Mouse (Mus musculus): Measurements from ENCODE around the gene Egr2.

Egr2 gene

DNA sequence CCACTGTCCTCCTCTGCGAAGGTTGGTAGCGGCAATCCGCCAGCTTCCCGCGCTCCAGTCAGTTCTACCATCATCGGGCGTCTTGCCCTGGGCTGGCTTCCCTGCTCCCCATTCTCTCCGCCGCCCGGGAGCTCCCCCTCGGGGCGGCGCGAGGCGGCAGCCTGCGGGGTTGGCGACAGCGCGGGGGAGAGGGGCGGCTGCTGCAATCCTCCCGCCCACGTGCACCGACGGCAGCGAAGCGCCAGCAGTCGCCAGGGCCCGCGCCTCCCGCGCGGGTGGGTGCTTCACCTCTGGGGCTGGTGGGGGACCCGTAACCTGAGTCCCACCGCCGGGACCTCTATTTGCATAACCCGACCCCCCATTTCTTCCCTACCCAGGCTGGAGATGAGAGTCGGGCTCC is at the start of gene Egr2:
Gene Egr2 (plus strand): TSS at position 220 of the 400 bp plus-strand sequence.
- peak in 1 of 2 experiments; percentile 4 for DNase-seq

DNA sequence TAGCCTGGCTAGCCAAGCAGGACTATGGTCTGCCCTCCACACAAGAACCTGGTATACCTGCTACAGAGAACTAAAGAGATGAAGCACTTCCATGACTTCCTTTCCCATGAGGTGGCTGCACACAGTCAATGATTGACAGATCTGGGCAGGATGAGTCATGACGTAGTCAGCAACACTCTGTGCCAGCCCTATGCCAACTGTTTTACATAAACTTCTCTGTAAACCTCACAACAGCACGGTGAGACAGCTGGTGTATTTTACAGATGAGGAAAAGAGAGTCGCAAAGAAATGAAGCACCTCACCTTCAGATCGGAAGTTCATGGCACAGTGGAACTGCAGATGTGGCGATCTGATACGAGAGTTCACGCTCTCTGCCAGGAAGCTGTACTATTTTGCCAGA is 47.8 kb upstream of the Egr2 start:
- DNase-seq = peak; percentile 34 to 51

DNA sequence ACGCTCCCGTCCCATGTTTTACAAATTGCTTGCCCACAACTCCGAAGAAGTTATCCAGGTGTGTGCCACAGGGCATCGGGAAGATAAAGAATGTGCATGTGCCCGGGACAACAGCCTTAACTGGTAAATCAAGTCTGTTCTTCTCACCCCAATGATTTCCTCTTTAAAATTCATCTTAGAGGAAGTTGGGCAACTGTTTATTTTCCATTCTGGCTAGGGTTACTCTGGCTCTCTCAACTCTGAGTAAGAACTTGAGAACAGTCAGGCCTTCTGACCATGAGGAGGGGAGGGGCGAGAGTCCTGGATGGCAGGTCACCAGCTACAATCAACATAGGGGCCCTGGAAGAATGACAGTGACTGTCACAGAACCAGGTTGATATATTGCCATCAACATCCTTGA is 45.4 kb upstream of the Egr2 start:
- no peak for DNase-seq

DNA sequence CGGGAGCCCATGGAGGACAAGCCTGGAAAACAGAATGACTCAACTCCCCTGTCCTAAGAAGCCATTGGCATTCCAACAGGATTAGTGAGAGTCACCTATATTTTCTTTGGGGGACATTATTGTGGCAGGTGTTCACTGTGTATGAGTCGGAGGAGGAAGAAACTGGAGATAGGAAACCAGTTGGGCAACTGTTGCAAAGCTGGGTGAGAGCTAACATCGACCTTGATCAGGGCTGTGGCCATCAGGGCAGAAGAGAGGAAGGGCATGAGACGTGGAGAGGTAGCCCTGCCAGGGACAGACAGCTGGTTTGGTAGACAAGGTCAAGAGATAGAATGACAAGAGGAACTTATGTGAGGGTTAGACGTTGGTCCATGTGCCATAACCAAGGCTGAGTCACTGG is 44.6 kb upstream of the Egr2 start:
- DNase-seq = no peak

DNA sequence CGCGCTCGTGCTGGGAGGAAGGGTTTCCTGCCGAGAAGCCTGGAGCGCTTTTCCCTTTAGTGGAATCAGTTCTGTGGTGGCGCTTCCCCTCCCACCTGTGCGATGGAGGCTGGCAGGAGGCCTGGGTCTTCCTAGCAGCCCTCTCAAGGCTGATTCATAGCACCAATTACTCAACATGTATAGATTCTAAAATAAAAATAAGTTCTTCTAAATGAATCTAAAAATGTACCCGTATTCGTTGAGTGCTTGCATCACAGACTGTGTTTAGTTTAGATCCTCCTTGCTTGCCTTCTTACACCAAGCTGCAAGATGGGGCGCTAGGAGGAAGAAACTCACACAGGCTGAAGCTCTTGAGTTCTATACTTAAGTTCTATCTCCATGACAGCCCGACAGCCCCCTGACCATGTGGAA is 43.1 kb upstream of the Egr2 start:
- no peak for DNase-seq

DNA sequence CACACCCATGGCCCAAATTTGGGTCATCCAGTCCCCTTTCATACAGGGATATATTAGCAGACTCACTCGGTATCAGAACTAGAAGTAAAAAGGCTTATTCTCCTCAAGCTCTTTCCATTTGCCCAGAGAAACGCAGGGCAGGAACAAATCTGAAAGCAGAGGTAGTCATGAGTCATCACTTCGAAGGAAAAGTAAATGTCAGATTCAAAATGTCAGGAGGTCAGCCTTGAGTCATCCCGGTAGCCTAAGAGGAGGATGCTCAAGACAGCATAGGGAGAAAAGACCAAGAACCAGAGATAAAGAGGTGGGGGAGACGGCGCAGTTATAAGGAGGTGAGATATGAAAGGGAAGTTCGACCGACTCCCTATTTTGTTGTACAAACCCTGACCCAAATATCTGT is 41.7 kb upstream of the Egr2 start:
- DNase-seq = no peak

DNA sequence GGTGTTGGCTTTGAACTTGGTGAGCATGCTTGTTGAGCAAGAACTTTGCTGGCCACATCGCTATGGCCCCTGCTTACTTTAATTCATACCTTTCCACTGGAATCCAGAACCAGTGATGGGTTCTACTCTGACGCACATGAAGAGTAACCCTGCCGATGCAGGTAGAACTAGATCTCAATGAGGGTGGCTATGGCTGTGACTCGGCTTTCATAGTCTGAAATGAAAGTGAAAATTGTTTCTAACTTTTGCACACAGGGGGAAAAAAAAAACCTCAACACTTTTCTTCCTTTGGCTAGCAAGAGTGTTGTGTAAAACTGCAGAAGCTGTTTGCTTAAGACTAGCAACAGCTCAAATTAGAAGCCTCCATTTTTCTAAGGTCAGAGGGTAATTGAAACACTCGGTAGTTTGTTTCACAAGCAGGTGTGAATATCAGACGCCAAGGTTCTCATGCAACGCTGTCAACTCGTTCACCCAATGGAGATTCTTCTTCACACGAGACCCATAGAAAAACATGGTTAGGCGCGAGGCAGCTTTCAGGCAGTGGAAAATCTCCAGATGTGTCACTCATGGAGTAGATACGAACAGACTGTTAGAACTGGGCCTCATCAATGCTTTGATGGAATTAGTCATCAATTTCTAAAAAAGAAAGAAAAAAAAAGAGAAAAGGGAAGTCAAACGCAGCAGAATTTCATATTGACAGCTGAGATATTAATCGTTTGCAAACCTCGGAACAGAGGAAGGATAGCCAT is 38.0 kb upstream of the Egr2 start:
- DNase-seq = no peak

DNA sequence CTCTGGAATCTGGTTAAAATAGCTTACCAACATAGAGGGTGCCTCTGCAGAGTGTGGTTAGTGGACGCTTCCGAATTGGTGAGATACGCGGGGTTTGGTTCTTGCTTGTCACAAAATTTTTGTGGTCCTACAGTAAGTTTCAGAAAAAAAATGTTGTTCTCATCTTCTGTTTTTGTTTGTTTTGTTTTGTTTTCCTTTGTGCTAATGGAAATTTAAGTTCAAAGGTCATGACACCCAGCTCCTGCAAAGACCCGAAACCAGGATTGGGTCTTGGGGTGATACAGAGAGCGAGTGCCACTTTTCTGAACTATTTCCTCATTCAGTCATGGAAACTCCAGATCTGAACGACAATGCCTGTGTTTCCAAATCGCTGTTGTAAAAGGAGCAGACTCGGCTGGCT is 37.3 kb upstream of the Egr2 start:
- no peak for DNase-seq

DNA sequence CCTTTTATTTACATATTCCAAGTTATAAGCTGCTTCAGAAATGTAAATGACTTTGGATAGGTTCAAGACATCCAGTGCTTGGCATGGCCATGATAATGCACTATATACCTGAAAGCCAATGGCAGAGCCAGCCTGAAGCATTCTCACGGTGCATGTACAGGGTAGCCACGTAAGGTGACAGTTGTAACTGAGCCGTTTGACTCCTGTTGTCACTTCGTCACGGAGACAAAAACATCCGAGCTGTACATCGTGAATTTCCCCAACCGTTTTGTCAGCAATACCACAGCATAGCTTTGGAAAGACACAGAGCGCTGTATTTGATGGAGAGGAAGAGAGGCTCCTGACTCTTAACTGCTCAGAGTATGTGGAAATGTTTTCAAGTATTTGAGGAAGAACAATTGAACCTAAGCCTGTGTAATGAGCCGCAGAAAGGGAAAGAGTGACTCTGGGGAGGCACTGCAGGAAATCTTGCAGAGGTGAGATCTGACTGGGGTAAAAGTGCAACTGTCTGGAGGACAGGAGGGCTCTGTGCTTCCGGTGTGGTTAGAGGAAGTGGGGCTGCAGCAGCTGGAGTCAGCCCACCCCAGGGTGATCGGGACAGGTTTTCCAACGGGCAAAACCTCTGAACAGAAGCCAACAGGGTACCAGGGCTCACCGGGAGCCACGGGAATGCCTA is 31.8 kb upstream of the Egr2 start:
- DNase-seq = no peak

DNA sequence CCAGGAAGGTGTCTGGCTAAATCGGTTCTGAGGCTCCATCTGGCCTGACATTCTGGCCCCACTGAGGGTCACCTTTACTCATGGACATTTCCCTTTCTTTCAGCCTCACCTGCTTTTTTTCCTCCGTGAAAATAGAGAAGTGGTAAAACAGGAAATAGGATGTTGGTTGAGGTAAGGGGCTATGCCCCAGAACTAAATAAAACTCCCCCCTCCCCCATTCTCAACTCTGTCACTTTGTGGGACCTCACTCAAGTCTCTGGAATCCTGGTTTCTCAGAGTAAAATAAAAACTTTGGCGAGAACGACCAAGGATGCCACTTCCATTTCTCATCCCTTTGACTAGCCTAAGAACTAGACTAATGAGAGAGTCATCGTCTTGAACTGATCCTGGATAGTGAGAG is 31.2 kb upstream of the Egr2 start:
- DNase-seq = no peak

DNA sequence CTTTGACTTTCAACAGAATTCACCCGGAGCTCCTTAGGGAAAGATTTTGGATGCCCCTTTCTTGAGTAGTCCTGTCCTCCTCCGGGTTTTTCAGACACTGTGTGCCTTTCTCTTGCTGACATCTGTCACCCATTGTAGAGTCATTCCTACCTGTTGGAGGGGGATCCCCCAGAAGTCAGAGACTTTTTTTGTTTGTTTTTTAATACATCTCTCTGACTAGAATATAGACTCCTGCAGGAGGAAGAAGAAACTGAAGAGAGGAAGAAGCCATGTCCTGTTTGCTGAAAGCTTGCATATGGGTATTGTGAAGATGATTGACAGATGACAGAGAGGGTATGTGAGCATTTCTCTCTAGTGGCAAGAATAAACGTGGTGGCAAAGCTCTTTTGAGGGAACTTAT is 30.0 kb upstream of the Egr2 start:
- no peak for DNase-seq

DNA sequence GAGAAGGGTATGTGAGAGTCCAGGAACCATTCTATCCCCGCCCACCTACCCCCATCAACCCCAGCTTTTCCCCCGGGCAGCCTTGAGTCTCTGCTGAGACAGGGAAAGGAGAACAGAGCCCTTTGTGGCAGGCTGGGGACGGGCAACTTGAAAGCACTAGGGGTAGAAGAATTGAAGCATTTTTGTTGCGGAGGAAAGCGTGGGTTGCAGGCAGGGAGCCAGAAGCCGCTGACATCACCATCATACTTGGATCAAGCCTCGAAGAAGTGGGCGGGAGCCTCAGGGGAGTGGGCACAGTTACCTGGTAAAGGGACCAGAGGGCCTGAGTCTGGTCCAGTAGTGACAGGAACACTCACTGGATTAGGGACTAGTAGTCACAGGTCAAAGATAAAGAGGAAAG is 23.1 kb upstream of the Egr2 start:
- no peak for DNase-seq

DNA sequence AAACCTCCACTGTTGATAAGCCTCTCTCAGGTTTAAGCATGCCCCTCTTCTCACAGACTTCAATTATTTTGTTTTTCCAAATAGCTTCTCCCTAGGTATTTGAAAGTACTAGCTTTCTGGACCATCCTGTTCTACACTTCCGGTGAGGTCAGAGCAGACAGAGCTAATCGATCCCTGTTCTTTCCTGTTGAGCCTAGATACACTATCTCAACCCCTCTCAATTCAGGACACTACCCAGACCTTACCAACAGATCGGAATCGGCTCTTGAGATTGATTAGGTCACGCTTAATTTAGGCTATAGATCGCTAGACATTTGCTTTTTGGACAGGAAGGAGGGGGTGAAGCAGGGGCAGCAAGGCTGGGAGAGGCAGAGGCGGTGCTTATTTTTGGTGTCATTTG is 22.4 kb upstream of the Egr2 start:
- DNase-seq = no peak

DNA sequence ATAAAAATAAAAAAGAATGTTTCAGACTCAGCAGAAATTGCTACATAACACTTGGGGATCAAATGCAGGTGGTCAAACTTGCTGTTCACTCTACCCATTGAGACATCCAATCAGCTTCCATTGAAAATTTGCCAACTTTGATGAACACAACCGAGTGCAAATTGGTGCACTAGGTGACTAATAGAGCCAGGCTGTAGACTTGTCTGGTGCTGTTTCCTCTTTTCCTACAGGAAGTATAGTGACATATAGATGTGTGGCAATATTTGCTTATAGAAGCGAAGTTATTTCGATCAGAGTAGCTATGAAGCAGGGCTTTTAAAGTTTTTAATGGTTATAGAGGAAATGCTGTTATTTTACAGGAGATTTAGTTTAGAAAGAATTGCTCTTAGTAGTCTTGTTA is 16.5 kb upstream of the Egr2 start:
- no peak for DNase-seq

DNA sequence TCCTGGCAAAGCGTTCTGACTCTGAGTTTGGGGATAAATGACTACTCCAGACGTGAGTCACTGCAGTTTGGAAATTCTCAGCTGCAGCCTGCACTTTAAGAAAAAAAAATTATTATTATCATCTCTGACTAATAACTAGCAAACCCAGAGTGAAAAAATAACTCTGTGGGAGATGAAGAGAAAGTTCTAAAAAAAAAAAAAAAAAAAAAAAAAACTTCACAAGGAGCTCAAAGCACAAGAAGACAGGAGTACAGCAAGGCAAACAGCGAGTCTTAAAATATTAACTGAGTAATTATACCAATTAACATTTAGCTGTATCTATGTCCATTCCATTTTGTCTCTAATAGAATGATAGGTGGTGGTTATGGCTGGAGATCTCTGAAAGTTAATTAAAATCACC is 11.1 kb upstream of the Egr2 start:
- DNase-seq = no peak

DNA sequence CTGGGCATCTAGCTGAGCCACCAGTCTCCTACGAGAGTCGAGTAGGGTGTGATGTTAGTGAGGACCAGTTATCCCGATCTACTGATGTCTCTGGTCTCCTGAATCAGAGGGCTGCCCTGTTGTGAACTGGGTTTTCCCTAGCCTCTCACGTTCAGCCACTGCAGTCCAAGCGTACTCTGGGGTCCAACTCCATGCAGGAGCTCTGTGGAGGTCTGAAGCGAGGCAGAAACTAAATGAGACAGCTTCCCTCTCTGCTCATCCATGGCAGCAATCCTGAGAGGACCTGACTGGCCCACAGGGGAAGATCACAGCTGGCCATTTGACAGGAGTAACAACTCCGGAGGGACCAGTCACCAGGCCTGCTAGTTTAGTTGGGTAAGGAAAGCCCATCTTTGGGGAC is 10.6 kb upstream of the Egr2 start:
- DNase-seq = no peak

DNA sequence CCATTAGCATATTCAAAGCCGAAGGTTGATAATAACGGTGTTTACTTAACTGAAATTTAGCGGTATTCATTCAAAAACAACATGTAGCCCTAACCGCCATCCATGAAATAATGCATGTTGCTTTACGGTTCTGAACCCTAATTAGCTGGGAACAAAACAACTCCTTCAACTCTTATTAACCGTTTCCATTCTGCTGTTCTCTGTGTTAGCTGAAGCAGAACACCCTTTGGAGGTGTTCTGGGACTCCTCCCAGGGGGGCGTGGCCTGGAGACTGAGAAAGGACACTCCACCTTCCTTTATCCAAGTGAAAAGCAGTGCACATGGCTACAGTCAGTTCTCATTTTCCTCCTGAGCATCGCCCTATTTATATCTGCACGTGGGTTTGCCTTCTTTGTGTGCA is 8.8 kb upstream of the Egr2 start:
- no peak for DNase-seq

DNA sequence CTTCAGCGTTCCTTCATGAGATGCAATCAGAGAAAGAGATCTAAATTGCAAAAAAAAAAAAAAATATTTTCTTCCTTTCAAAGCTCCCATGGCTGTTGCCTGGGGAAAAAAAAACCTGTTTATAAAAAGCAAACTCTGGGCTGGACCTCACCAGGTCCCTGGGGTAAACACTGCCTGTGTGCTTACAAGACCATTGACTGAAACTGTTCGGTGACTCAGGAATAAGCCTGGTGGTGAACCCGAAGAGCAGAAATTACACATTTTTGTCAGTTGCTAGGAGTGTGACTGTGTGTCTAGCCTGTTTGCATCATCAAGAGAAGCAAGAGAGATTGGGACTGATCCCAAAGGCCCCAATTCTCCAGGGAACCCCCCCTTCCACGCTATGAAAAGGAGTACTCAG is 5.5 kb upstream of the Egr2 start:
- no peak for DNase-seq

DNA sequence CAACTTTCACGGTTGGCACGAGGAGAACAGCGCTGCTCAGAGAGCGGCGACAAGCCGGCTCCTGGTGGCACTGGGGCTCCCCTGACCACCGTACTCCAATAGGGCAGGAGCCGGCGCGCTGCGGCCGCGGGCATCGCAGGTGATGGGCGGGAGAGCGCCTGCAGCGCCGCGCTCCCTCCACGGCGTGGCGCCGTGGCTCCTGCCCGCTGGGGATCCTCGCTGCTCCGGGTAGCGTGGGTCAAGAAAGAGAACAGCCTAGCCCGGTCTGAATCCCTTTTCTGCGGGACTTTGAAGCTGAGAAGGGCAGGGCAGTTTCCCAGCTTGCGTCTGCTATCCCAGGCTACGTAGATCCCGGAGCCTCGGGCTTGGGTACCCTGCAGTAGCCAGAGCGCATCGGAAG is 697 bp downstream of the Egr2 start:
- peak; percentile 75 to 81 for DNase-seq

DNA sequence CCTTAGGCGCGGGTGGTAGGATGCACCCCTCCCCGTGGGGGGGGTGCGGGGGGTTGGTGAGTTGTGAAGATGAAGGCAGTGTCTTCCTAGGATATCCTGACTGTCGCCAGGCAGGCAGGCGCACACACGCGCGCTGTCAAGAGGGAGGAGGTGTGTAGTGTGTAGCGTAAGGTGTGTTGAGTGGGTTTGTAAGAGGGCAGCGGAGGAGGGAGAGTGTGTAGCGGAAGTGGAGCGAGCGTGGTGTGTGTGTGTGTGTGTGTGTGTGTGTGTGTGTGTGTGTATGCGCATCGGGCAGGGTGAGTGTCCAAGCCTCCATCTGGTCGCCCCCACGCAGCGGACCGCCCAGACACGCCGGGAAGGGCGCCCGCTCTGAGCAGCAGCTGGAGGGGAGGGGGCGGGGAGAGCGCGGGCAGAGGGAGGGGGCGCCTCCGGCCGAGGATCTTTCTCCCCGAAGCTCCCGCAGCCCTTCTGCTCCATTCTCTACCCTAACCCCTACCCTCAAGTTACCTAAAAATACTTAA is 1.4 kb downstream of the Egr2 start:
- peak; percentile 28 to 61 for DNase-seq

DNA sequence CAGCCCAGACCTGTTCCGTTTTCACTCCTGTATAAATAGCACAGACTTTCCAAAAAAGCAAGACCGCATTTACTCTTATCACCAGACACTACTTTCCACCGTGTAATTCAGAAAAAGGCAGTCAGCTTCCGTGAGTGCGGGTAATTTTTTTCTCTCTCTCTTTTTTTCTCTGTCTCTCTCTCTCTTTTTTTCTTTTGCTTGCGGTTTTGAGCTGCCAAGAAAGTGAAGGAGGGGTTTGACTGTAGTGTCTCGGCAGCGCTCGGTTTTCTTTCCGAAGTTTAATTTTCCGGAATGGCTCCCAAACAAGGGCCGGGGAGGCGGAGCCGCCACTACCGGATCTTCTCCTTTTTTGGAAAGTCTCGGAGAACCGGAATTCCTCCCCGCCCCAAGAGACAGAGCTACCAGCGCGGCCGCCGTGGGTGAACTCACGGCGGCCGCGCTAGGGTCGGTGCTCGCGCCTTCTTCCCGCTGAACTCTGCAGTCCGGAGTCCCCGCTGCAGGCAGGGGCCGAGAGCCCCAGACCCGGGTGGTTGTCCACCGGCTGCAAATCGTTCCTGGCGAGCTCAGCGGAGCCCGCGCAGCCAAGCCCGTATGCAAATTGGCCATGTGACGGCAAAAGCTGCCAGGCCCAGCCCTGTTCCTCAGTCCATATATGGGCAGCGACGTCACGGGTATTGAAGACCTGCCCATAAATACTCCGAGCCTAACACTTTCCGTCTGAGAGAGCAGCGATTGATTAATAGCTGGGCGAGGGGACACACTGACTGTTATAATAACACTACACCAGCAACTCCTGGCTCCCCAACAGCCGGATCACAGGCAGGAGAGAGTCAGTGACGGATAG is 2.1 kb downstream of the Egr2 start:
- DNase-seq = peak; percentile 94 to 95

DNA sequence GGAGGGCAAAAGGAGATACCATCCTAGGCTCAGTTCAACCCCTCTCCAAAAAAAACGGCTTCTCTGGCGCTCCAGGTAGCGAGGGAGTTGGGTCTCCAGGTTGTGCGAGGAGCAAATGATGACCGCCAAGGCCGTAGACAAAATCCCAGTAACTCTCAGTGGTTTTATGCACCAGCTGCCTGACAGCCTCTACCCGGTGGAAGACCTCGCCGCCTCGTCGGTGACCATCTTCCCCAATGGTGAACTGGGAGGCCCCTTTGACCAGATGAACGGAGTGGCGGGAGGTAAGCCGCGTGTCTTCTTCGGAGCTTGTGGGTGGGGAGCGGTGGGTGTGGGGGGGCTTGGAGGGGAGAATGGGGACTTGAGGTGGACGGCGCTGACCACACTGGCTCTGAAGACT is 2.8 kb downstream of the Egr2 start:
- DNase-seq = no peak

DNA sequence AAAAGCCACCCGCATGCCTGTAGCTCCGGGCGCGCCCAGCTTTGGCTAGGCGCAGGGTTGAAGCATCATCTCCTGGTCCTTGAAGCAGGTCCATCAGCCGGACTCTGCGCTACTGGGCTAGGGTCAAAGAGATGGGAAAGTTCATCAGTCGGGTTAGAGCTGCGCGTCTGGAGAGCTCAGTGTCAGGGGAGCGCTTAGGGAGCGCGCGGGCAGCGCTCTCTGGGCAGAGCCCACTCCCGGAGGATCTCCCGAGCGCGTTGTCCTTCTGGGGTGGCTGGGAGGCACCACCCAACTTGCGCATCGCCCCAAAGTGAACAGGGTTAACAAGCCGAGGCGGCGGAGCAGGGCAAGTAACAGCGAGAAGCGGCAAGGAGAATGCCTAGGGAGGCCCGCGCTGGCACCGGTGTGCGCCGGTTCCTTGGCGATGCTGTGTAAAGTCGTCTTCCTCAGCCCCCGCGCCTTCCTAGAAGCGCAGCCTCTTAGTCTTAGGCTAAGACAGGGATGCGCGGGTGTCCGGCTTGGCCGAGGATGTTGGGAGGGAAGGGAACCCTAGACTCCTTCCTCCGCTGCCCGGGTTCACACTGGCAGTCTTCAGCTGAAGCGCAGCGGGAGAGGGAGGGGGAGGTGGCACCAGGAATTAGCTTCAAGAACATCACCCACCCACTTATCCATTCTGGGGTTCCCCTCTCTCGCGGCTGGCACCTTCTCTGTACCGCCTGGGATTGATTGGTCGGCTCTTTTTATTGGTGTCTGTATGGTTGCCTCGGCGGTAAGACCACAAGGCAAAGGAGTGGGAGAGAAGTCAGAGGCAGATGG is 3.5 kb downstream of the Egr2 start:
- peak in 1 of 2 experiments; percentile 5 for DNase-seq

Data from kidney, postnatal 25 days (tissue).